30 mouse cellular contexts compared by ENCODE assay signal in the genomic region with DNA sequence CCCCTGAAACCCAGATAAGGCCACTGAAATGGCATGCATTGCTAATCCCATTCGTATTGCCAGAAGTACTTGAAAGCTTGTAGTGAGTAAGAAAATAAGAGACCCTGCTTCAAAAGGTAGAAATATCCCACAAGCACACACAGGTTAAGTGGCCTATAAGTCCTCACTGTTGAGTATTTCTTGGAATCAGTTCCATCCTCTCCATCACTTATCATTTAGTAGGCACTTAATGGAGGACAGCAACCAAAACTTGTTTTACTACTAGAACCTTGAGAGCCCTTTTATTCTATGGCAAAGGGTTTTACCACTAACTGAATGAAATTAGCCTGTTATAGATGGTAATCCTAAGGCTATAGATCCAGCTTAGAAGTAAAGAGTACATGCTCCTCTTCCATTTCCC. TPM values are rescaled to one million over a fixed set of nuclear protein-coding genes. Genes with fewer than 3 reads are reported as not detected.
A peak's percentile ranks its signal among the peaks of the same experiment; 100 is the strongest.
DNase-seq lines count a peak whose midpoint lies in the region; ATAC-seq and TF ChIP-seq lines count a peak whose summit lies in the region.
"Had no signal": no experiment of that assay in that cellular context is flagged by ENCODE, and none has a peak within 500 bp of the region (broad histone marks: within the 10 kb centered on the region; RNA-seq: fewer than 3 reads in every experiment).

No protein-coding gene starts in this region.

- TF ChIP-seq CTCF in liver, embryonic 14.5 days (IDR thresholded peaks at IDR 0.05; ENCODE audit: low read depth) = no peak
- no peak for TF ChIP-seq CTCF in liver, postnatal 0 days (IDR thresholded peaks at IDR 0.05; ENCODE audit: low read depth)
- TF ChIP-seq CTCF in CH12.LX (conservative IDR thresholded peaks at IDR 0.05 in 1 of 2, IDR thresholded peaks at IDR 0.05 in 1 of 2; ENCODE audit: low read depth in 2 of 2, low read length in 2 of 2) (no peak), MEL (IDR thresholded peaks at IDR 0.05 in 2 of 3, conservative IDR thresholded peaks at IDR 0.05 in 1 of 3; ENCODE audit: control insufficient read depth in 1 of 3, insufficient read depth in 1 of 3, low read depth in 2 of 3, low read length in 3 of 3, poor library complexity in 1 of 3, severe bottlenecking in 1 of 3) (no peak)

- H3K4me2 ChIP-seq in liver, embryonic 14.5 days (ENCODE audit: low read depth) = no peak overlapping the region
- H3K4me2 ChIP-seq in liver, postnatal 0 days (ENCODE audit: low read depth, low read length) = no peak overlapping the region
- no peak overlapping the region for H3K4me2 ChIP-seq in CH12.LX (ENCODE audit: insufficient read depth, low read depth, poor library complexity, severe bottlenecking)
- H3K4me2 ChIP-seq: embryonic facial prominence, embryonic 12.5 days; embryonic facial prominence, embryonic 15.5 days; heart, embryonic 12.5 days; heart, embryonic 15.5 days; hindbrain, embryonic 14.5 days had no signal

- H3K36me3 ChIP-seq in liver, embryonic 14.5 days (replicated peaks; ENCODE audit: control insufficient read depth, insufficient read depth, low read depth) = peaks cover 56% of the 10 kb centered on the region
- H3K36me3 ChIP-seq in liver, postnatal 0 days (replicated peaks; ENCODE audit: insufficient read depth, low read length) = peaks cover 53% of the 10 kb centered on the region
- H3K36me3 ChIP-seq in CH12.LX (replicated peaks in 1 of 2; ENCODE audit: control insufficient read depth in 1 of 2, insufficient read depth in 1 of 2, low read length in 1 of 2) (peaks cover 55 to 77% of the 10 kb centered on the region in 2 experiments), MEL (ENCODE audit: control insufficient read depth in 1 of 2, insufficient read depth in 2 of 2, low read length in 2 of 2) (peaks cover 41 to 77% of the 10 kb centered on the region in 2 experiments)

- DNase-seq in liver, embryonic 14.5 days (ENCODE audit: low read depth in 3 of 3, low spot score in 3 of 3) = no peak
- no peak for DNase-seq in liver, postnatal 0 days
- DNase-seq in 416B (ENCODE audit: low read depth) = peak; percentile 43
- DNase-seq in CH12.LX (ENCODE audit: extremely low read depth) = no peak
- peak; percentile 50 for DNase-seq in MEL (ENCODE audit: low read depth, low spot score)
- no peak for DNase-seq in adrenal gland, postnatal 14 days
- no peak for DNase-seq in gastrocnemius, postnatal 10 days
- DNase-seq in heart, postnatal 25 days (ENCODE audit: low spot score) = no peak
- DNase-seq: adrenal gland, adult 2 months; adrenal gland, postnatal 25 days; cerebellum, adult 11-12 months; cerebellum, adult 8-10 months; cerebellum, postnatal 10 days; cerebellum, postnatal 36 days; forebrain, postnatal 0 days; gastrocnemius, postnatal 25 days; heart, adult 18-20 months; heart, postnatal 10 days; heart, postnatal 4 days had no signal

- H3K4me1 ChIP-seq in liver, embryonic 14.5 days (replicated peaks; ENCODE audit: control insufficient read depth in 2 of 2, insufficient read depth in 2 of 2, low read length in 1 of 2) = no peaks in the 10 kb centered on the region
- peaks cover 4% of the 10 kb centered on the region; the same call in 1 of the 2 replicates for H3K4me1 ChIP-seq in liver, postnatal 0 days (ENCODE audit: insufficient read depth)
- H3K4me1 ChIP-seq in CH12.LX (ENCODE audit: control insufficient read depth in 1 of 2, insufficient read depth in 2 of 2) (peaks cover 0 to under 1% of the 10 kb centered on the region in 2 experiments; a peak in 1 of 4 replicates), MEL (ENCODE audit: control insufficient read depth in 1 of 2, insufficient read depth in 2 of 2, low read length in 2 of 2) (peaks cover 0 to 6% of the 10 kb centered on the region in 2 experiments; a peak in 3 of 4 replicates)
- H3K4me1 ChIP-seq: embryonic facial prominence, embryonic 12.5 days; embryonic facial prominence, embryonic 15.5 days; heart, embryonic 12.5 days; heart, embryonic 15.5 days had no signal

- WGBS in liver, embryonic 14.5 days (ENCODE audit: insufficient replicate concordance) = 56% methylated on average over 1 of the region's 1 CpGs
- 81% methylated on average over 1 of the region's 1 CpGs for WGBS in liver, postnatal 0 days (ENCODE audit: insufficient replicate concordance)

- dilution Hi-C loops in CH12.LX (cut with MboI; ENCODE audit: extremely low pct_ligation_motif_present, extremely low pct_unique_long_range_greater_than_20kb, low sequenced_read_pairs) = loop anchor here (25.0 kb wide), 1 partner anchor 161 kb away; no protein-coding TSS in a partner anchor

- TF ChIP-seq POLR2A in CH12.LX (IDR thresholded peaks at IDR 0.05; ENCODE audit: low read depth, low read length) (no peak), MEL (IDR thresholded peaks at IDR 0.05; ENCODE audit: control insufficient read depth in 1 of 2, insufficient read depth in 1 of 2, low read depth in 1 of 2, low read length in 2 of 2, poor library complexity in 1 of 2) (peak in 1 of 2 experiments; percentile 30; a peak in 1 of 4 replicates)

- TF ChIP-seq EP300 in liver, embryonic 14.5 days (IDR thresholded peaks at IDR 0.05; ENCODE audit: low read depth) = no peak
- TF ChIP-seq EP300 in liver, postnatal 0 days (IDR thresholded peaks at IDR 0.05; ENCODE audit: low read depth) = no peak
- TF ChIP-seq EP300 in CH12.LX (IDR thresholded peaks at IDR 0.05; ENCODE audit: low read length) = no peak
- TF ChIP-seq EP300 in MEL (IDR thresholded peaks at IDR 0.05; ENCODE audit: low read depth in 1 of 2, low read length in 2 of 2) = no peak

- no peak overlapping the region for H3K9ac ChIP-seq in liver, embryonic 14.5 days (replicated peaks)
- H3K9ac ChIP-seq in liver, postnatal 0 days (replicated peaks) = no peak overlapping the region
- no peak overlapping the region for H3K9ac ChIP-seq in CH12.LX (ENCODE audit: insufficient read depth, low read depth)
- no peak overlapping the region for H3K9ac ChIP-seq in MEL (ENCODE audit: control insufficient read depth, low read depth, low read length, poor library complexity, severe bottlenecking)
- H3K9ac ChIP-seq: embryonic facial prominence, embryonic 12.5 days; embryonic facial prominence, embryonic 15.5 days; forebrain, postnatal 0 days; heart, embryonic 12.5 days; heart, embryonic 15.5 days; hindbrain, embryonic 14.5 days had no signal

- H3K79me2 ChIP-seq in CH12.LX (replicated peaks; ENCODE audit: control insufficient read depth, extremely low read depth, insufficient read depth, poor library complexity, severe bottlenecking) = peaks cover 7% of the 10 kb centered on the region
- H3K79me2 ChIP-seq in MEL (ENCODE audit: control insufficient read depth, insufficient read depth, low read length, poor library complexity) = no peaks in the 10 kb centered on the region

- H3K4me3 ChIP-seq in liver, embryonic 14.5 days (ENCODE audit: insufficient read depth in 1 of 2, low read depth in 2 of 2, low read length in 2 of 2) = no peak overlapping the region
- H3K4me3 ChIP-seq in liver, postnatal 0 days (ENCODE audit: low read depth, low read length) = no peak overlapping the region
- H3K4me3 ChIP-seq in CH12.LX (replicated peaks in 1 of 3; ENCODE audit: low read depth in 2 of 3, low read length in 2 of 3, poor library complexity in 1 of 3) (no peak overlapping the region), MEL (ENCODE audit: control insufficient read depth in 1 of 2, insufficient read depth in 1 of 2, low read depth in 2 of 2, low read length in 2 of 2) (no peak overlapping the region)
- H3K4me3 ChIP-seq: embryonic facial prominence, embryonic 12.5 days; embryonic facial prominence, embryonic 15.5 days; heart, embryonic 12.5 days; heart, embryonic 15.5 days had no signal

- no peak for TF ChIP-seq RAD21 in CH12.LX (IDR thresholded peaks at IDR 0.05; ENCODE audit: low read depth, low read length)
- no peak for TF ChIP-seq RAD21 in MEL (IDR thresholded peaks at IDR 0.05; ENCODE audit: low read depth, low read length)

- ATAC-seq in liver, embryonic 14.5 days (ENCODE audit: insufficient read depth) = 0 out of 2 replicates have a peak, but pooled peaks have one; percentile 19
- no peak for ATAC-seq in liver, postnatal 0 days
- ATAC-seq: forebrain, embryonic 14.5 days; hindbrain, postnatal 0 days; inflammation-experienced regulatory T-cells, adult 6 months; intestine, embryonic 16.5 days; Patski had no signal

- intact Hi-C loops in heart, postnatal 25 days (cut with DNase I) = loop anchor here (10.0 kb wide), 1 partner anchor 283 kb away; the partner anchor contains the start of gene Psmd1

- in situ Hi-C loops in CH12.LX (cut with MboI; ENCODE audit: low pct_ligation_motif_present, low pct_unique_long_range_greater_than_20kb, low sequenced_read_pairs) = no loop called here

- no peaks in the 10 kb centered on the region for H3K27me3 ChIP-seq in liver, embryonic 14.5 days (ENCODE audit: control insufficient read depth, insufficient read depth, low read length)
- no peaks in the 10 kb centered on the region for H3K27me3 ChIP-seq in liver, postnatal 0 days (ENCODE audit: insufficient read depth, low read length)
- H3K27me3 ChIP-seq in CH12.LX (replicated peaks) (no peaks in the 10 kb centered on the region), MEL (ENCODE audit: control insufficient read depth in 1 of 2, insufficient read depth in 2 of 2, low read length in 2 of 2) (no peaks in the 10 kb centered on the region)
- H3K27me3 ChIP-seq: embryonic facial prominence, embryonic 12.5 days; embryonic facial prominence, embryonic 15.5 days; heart, embryonic 12.5 days; heart, embryonic 15.5 days; Patski had no signal

- H3K27ac ChIP-seq in liver, embryonic 14.5 days = no peak overlapping the region
- H3K27ac ChIP-seq in liver, postnatal 0 days (ENCODE audit: low read depth) = no peak overlapping the region
- H3K27ac ChIP-seq in CH12.LX (ENCODE audit: insufficient read depth, low read depth) (no peak overlapping the region), MEL (ENCODE audit: control insufficient read depth, low read depth, low read length) (no peak overlapping the region)
- H3K27ac ChIP-seq: embryonic facial prominence, embryonic 12.5 days; embryonic facial prominence, embryonic 15.5 days; heart, embryonic 15.5 days; hindbrain, embryonic 14.5 days; hindbrain, postnatal 0 days had no signal

- H3K9me3 ChIP-seq in liver, embryonic 14.5 days (ENCODE audit: control insufficient read depth, low read length) = no peaks in the 10 kb centered on the region
- H3K9me3 ChIP-seq in liver, postnatal 0 days (ENCODE audit: low read length) = no peaks in the 10 kb centered on the region
- no peaks in the 10 kb centered on the region for H3K9me3 ChIP-seq in CH12.LX (replicated peaks; ENCODE audit: low read length)
- H3K9me3 ChIP-seq in MEL (replicated peaks; ENCODE audit: insufficient read depth, low read length) = no peaks in the 10 kb centered on the region
- H3K9me3 ChIP-seq: embryonic facial prominence, embryonic 12.5 days; embryonic facial prominence, embryonic 15.5 days; heart, embryonic 12.5 days; heart, embryonic 15.5 days had no signal

RNA-seq across cellular contexts. Expression of gene Ncl, which starts 11.1 kb away (rescaled TPM):
- 57.4 and 208 TPM in 2 replicates for polyA plus RNA-seq in liver, embryonic 14.5 days (2012; rRNA removed)
- polyA plus RNA-seq in liver, embryonic 14.5 days (2014; fragmentation: Nextera tagmentation; extraction: Ambion mirVana) = 192 and 224 TPM in 2 replicates
- polyA plus RNA-seq in liver, postnatal 0 days (2015; fragmentation: Nextera tagmentation; extraction: Ambion mirVana) = 169 and 175 TPM in 2 replicates
- 359 and 490 TPM in 2 replicates for total RNA-seq in CH12.LX (2012; rRNA removed)
- 176 and 184 TPM in 2 replicates for total RNA-seq in CH12.LX (2014; rRNA removed)
- 2,617 and 2,771 TPM in 2 replicates for polyA plus RNA-seq in CH12.LX (2012; ENCODE audit: insufficient read length, low read depth)
- 370 and 422 TPM in 2 replicates for total RNA-seq in MEL (2012; rRNA removed)
- polyA plus RNA-seq in MEL (2012; ENCODE audit: insufficient read depth in 1 of 2, insufficient read length in 2 of 2, low read depth in 1 of 2, low replicate concordance in 2 of 2, missing spikeins in 1 of 2) = 1,000 to 10,000 TPM in 1 of 2 experiments, 100 to 1,000 TPM in 1; 246 to 1,708 TPM
- 330 and 396 TPM in 2 replicates for total RNA-seq in adrenal gland, postnatal 14 days (2021)
- total RNA-seq in gastrocnemius, postnatal 10 days (2021) = 100 to 1,000 TPM; 143 to 165 TPM
- total RNA-seq in heart, postnatal 25 days (2021) = 100 to 1,000 TPM; 102 to 113 TPM

RNA-seq across cellular contexts. Expression of gene B3gnt7, which starts 45.5 kb away (rescaled TPM):
- polyA plus RNA-seq in liver, embryonic 14.5 days (2012; rRNA removed) = 1.1 and 1.5 TPM in 2 replicates
- 1.0 and 1.6 TPM in 2 replicates for polyA plus RNA-seq in liver, embryonic 14.5 days (2014; fragmentation: Nextera tagmentation; extraction: Ambion mirVana)
- polyA plus RNA-seq in liver, postnatal 0 days (2015; fragmentation: Nextera tagmentation; extraction: Ambion mirVana) = 0.46 and 1.0 TPM in 2 replicates
- total RNA-seq in CH12.LX (2012; rRNA removed) (0.08 and 0.17 TPM in 2 replicates), CH12.LX (2014; rRNA removed) (not detected in 2 replicates), MEL (2012; rRNA removed) (not detected in 2 replicates)
- polyA plus RNA-seq in CH12.LX (2012; ENCODE audit: insufficient read length, low read depth) (not detected in 2 replicates), MEL (2012; ENCODE audit: insufficient read depth in 1 of 2, insufficient read length in 2 of 2, low read depth in 1 of 2, low replicate concordance in 2 of 2, missing spikeins in 1 of 2) (under 1 TPM in 1 of 2 experiments, not detected in 1; 0.40 TPM)
- total RNA-seq in adrenal gland, postnatal 14 days (2021) = 0.19 and 0.56 TPM in 2 replicates
- total RNA-seq in gastrocnemius, postnatal 10 days (2021) = under 1 TPM; 0.09 to 0.29 TPM
- under 1 TPM; 0.21 to 0.28 TPM for total RNA-seq in heart, postnatal 25 days (2021)
- total RNA-seq: gastrocnemius, adult 18-20 months; gastrocnemius, postnatal 25 days had no signal
- polyA plus RNA-seq: inflammation-experienced regulatory T-cells, adult 6 months had no signal

Comparison
In these comparisons a context has a peak if more than half of its experiments do, and no peak if none do; other contexts are left out.
1. DNase-seq: peak in 416B (single experiment) and MEL (single experiment); none in liver, embryonic 14.5 days (0 of 3), liver, postnatal 0 days (single experiment), CH12.LX (single experiment), adrenal gland, postnatal 14 days (single experiment), gastrocnemius, postnatal 10 days (single experiment) and heart, postnatal 25 days (single experiment).